Mouse (Mus musculus) MEL (cell line): Measurements from ENCODE around the gene Rmdn2. TPM values are rescaled to one million over a fixed set of nuclear protein-coding genes. Genes with fewer than 3 reads are reported as not detected.

Source experiments
- DNase-seq: peaks from one replicate; pipeline ENCODE4 v3.0.0; 2011; ENCODE audit warnings: low read depth, low spot score
- H3K27ac ChIP-seq: 2 replicates; pipeline ENCODE4 v1.5.1; 2012; ENCODE audit warnings: low read depth, mild to moderate bottlenecking, control low read depth, low read length, moderate library complexity; ENCODE audit not compliant: control insufficient read depth
- H3K27me3 ChIP-seq, 2 experiments: fragments of 150-350 bp in 1 of 2; sonication (generic) in 1 of 2; 2 replicates each; pipeline ENCODE4 v1.6.1; 2012; ENCODE audit warnings: low read length in 2 of 2, mild to moderate bottlenecking in 2 of 2, improper control_type of control experiment in 1 of 2, moderate library complexity in 1 of 2; ENCODE audit not compliant: insufficient read depth in 2 of 2, control insufficient read depth in 1 of 2
- H3K36me3 ChIP-seq, 2 experiments: 2 replicates each; pipeline ENCODE4 v1.6.1; 2012 to 2014; ENCODE audit warnings: low read length in 2 of 2, improper control_type of control experiment in 1 of 2, inconsistent platforms in 1 of 2, mild to moderate bottlenecking in 1 of 2; ENCODE audit not compliant: insufficient read depth in 2 of 2, control insufficient read depth in 1 of 2
- H3K4me1 ChIP-seq, 2 experiments: fragments of 150-350 bp in 1 of 2; sonication (generic) in 1 of 2; 2 replicates each; pipeline ENCODE4 v1.6.1; 2012; ENCODE audit warnings: low read length in 2 of 2, improper control_type of control experiment in 1 of 2, mild to moderate bottlenecking in 1 of 2; ENCODE audit not compliant: insufficient read depth in 2 of 2, control insufficient read depth in 1 of 2
- H3K4me3 ChIP-seq, 2 experiments: fragments of 150-350 bp in 1 of 2; sonication (generic) in 1 of 2; 2 replicates each; pipeline ENCODE4 v1.5.1; 2012; ENCODE audit warnings: low read depth in 2 of 2, low read length in 2 of 2, mild to moderate bottlenecking in 2 of 2, moderate library complexity in 2 of 2, control low read depth in 1 of 2, improper control_type of control experiment in 1 of 2; ENCODE audit not compliant: control insufficient read depth in 1 of 2, insufficient read depth in 1 of 2
- H3K79me2 ChIP-seq: 2 replicates; pipeline ENCODE4 v1.6.1; 2012; ENCODE audit warnings: mild to moderate bottlenecking, low read length, moderate library complexity; ENCODE audit not compliant: control insufficient read depth, poor library complexity, insufficient read depth
- H3K9ac ChIP-seq: 2 replicates; pipeline ENCODE4 v1.6.1; 2012; ENCODE audit warnings: low read depth, mild to moderate bottlenecking, control low read depth, low read length, moderate library complexity; ENCODE audit not compliant: control insufficient read depth, poor library complexity, severe bottlenecking
- H3K9me3 ChIP-seq: fragments of 150-350 bp; sonication (generic); replicated peaks from 2 replicates; pipeline ENCODE4 v1.6.1; 2012; ENCODE audit warnings: mild to moderate bottlenecking, low read length, improper control_type of control experiment, moderate library complexity; ENCODE audit not compliant: insufficient read depth
- CHD1 ChIP-seq: IDR thresholded peaks from 2 replicates; pipeline ENCODE4 v1.6.1; 2012; ENCODE audit warnings: low read depth, mild to moderate bottlenecking, inconsistent platforms, low read length, improper control_type of control experiment
- EP300 ChIP-seq, 2 experiments: IDR thresholded peaks; 2 replicates each; pipeline ENCODE4 v1.6.1; 2011; ENCODE audit warnings: improper control_type of control experiment in 2 of 2, low read length in 2 of 2, low read depth in 1 of 2, mild to moderate bottlenecking in 1 of 2
- GABPA ChIP-seq: IDR thresholded peaks from 2 replicates; pipeline ENCODE4 v1.6.1; 2012; ENCODE audit warnings: low read depth, mild to moderate bottlenecking, inconsistent platforms, low read length, improper control_type of control experiment, moderate library complexity
- KAT2A ChIP-seq: conservative IDR thresholded peaks from 2 replicates; pipeline ENCODE4 v1.6.1; 2012; ENCODE audit warnings: low read depth, low read length, improper control_type of control experiment, inconsistent platforms
- MAZ ChIP-seq: IDR thresholded peaks from 2 replicates; pipeline ENCODE4 v1.6.1; 2012; ENCODE audit warnings: low read depth, mild to moderate bottlenecking, inconsistent platforms, low read length, improper control_type of control experiment
- MXI1 ChIP-seq: IDR thresholded peaks from 2 replicates; pipeline ENCODE4 v1.6.1; 2011; ENCODE audit warnings: mild to moderate bottlenecking, low read depth, low read length, improper control_type of control experiment
- MYC ChIP-seq: IDR thresholded peaks from 2 replicates; pipeline ENCODE4 v1.6.1; 2011; ENCODE audit warnings: low read depth, mild to moderate bottlenecking, low read length, improper control_type of control experiment, moderate library complexity
- POLR2A ChIP-seq, 2 experiments: IDR thresholded peaks; 2 replicates each; pipeline ENCODE4 v1.6.1; 2011 to 2012; ENCODE audit warnings: low read length in 2 of 2, mild to moderate bottlenecking in 2 of 2, control low read depth in 1 of 2, improper control_type of control experiment in 1 of 2, low read depth in 1 of 2, moderate library complexity in 1 of 2; ENCODE audit not compliant: control insufficient read depth in 1 of 2, insufficient read depth in 1 of 2, poor library complexity in 1 of 2
- POLR2AphosphoS2 ChIP-seq: IDR thresholded peaks from 2 replicates; pipeline ENCODE4 v1.6.1; 2011; ENCODE audit warnings: low read length, improper control_type of control experiment
- RAD21 ChIP-seq: IDR thresholded peaks from 2 replicates; pipeline ENCODE4 v1.6.1; 2011; ENCODE audit warnings: mild to moderate bottlenecking, low read depth, low read length, improper control_type of control experiment
- RCOR1 ChIP-seq: IDR thresholded peaks from 2 replicates; pipeline ENCODE4 v1.6.1; 2012; ENCODE audit warnings: low read depth, mild to moderate bottlenecking, inconsistent platforms, low read length, improper control_type of control experiment
- ZMIZ1 ChIP-seq: IDR thresholded peaks from 2 replicates; pipeline ENCODE4 v1.6.1; 2012; ENCODE audit warnings: low read depth, mild to moderate bottlenecking, inconsistent platforms, low read length, improper control_type of control experiment, moderate library complexity
- ZNF384 ChIP-seq: IDR thresholded peaks from 2 replicates; pipeline ENCODE4 v1.6.1; 2012; ENCODE audit warnings: low read depth, mild to moderate bottlenecking, inconsistent platforms, low read length, improper control_type of control experiment
- polyA plus RNA-seq, 2 experiments: library from polyadenylated mRNA; stranded (reverse) in 1 of 2; unstranded in 1 of 2; fragments of >175 nt in 1 of 2; fragments of >200 nt in 1 of 2; gene quantifications; 2 replicates each; pipeline versions ENCODE4 v1.2.1 to v1.2.4; 2012; ENCODE audit warnings: low replicate concordance in 2 of 2, low read depth in 1 of 2; ENCODE audit not compliant: insufficient read length in 2 of 2, insufficient read depth in 1 of 2, missing spikeins in 1 of 2
- total RNA-seq: library from RNA; depleted of rRNA; stranded (reverse); fragments of 300-350 nt; gene quantifications from 2 replicates; pipeline ENCODE4 v1.2.3, GENCODE M21; 2012

The Rmdn2 gene
- total and polyA plus RNA-seq, 3 experiments = not detected

- H3K36me3 ChIP-seq = no peaks in the 10 kb centered on the region
- no peak overlapping the region for H3K9ac ChIP-seq
- H3K4me3 ChIP-seq = no peak overlapping the region
- no peaks in the 10 kb centered on the region for H3K9me3 ChIP-seq
- H3K79me2 ChIP-seq = no peaks in the 10 kb centered on the region
- H3K27me3 ChIP-seq = peaks cover 7 to 11% of the 10 kb centered on the region in 2 experiments
- H3K27ac ChIP-seq = no peak overlapping the region
- H3K4me1 ChIP-seq = no peaks in the 10 kb centered on the region
- DNase-seq = no peak
- no peak for TF ChIP-seq EP300 (IDR thresholded peaks at IDR 0.05; ENCODE audit: low read depth in 1 of 2, low read length in 2 of 2)
- no peak for TF ChIP-seq MAZ
- no peak for TF ChIP-seq ZNF384
- TF ChIP-seq RAD21 = no peak
- no peak for TF ChIP-seq POLR2A (IDR thresholded peaks at IDR 0.05; ENCODE audit: control insufficient read depth in 1 of 2, insufficient read depth in 1 of 2, low read depth in 1 of 2, low read length in 2 of 2, poor library complexity in 1 of 2)
- TF ChIP-seq POLR2AphosphoS2 = no peak
- TF ChIP-seq ZMIZ1 = no peak
- TF ChIP-seq RCOR1 = no peak
Measured at GRCm38 (mm10) chr17:79610163-79610755, 1.4 kb upstream of the Rmdn2 start.

- no peaks in the 10 kb centered on the region for H3K9me3 ChIP-seq
- no peak for DNase-seq
- no peaks in the 10 kb centered on the region for H3K4me1 ChIP-seq
- H3K36me3 ChIP-seq = no peaks in the 10 kb centered on the region
- no peak overlapping the region for H3K4me3 ChIP-seq
- H3K27ac ChIP-seq = no peak overlapping the region
- H3K27me3 ChIP-seq = peaks cover 4% of the 10 kb centered on the region in 2 experiments; a peak in 3 of 4 replicates
- no peaks in the 10 kb centered on the region for H3K79me2 ChIP-seq
- H3K9ac ChIP-seq = no peak overlapping the region
- TF ChIP-seq MXI1 (no peak), MYC (no peak), GABPA (no peak)
- TF ChIP-seq, all 39 proteins: peak for 0
Measured at GRCm38 (mm10) chr17:79614691-79615588, 3.3 kb downstream of the Rmdn2 start.

- H3K4me3 ChIP-seq = no peak overlapping the region
- no peak for TF ChIP-seq KAT2A
- TF ChIP-seq MAZ = no peak
- TF ChIP-seq CHD1 = no peak
Measured at GRCm38 (mm10) chr17:79615897-79616296, 4.2 kb downstream of the Rmdn2 start.

More at GRCm38 (mm10) chr17:79615897-79616296, 4.2 kb downstream of the Rmdn2 start:
- DNase-seq = no peak
- Histone ChIP-seq H3K27me3 (peaks cover 0 to 3% of the 10 kb centered on the region in 2 experiments; a peak in 2 of 4 replicates), H3K27ac (no peak overlapping the region), H3K9ac (no peak overlapping the region), H3K4me1 (no peaks in the 10 kb centered on the region), H3K36me3 (no peaks in the 10 kb centered on the region), H3K9me3 (no peaks in the 10 kb centered on the region), H3K79me2 (no peaks in the 10 kb centered on the region)
